Mouse (Mus musculus) liver, embryonic 11.5 days (tissue): ENCODE results near the gene Cnot10. TPM values are rescaled to one million over a fixed set of nuclear protein-coding genes. Genes with fewer than 3 reads are reported as not detected.

Experiments used
- ATAC-seq: fragments of 200-750 bp; cut with Nextera tagmentation; replicated peaks from 2 replicates; pipeline ENCODE4 v1.8.0; 2017; ENCODE audit warnings: moderate number of reproducible peaks, mild to moderate bottlenecking, moderate TSS enrichment, moderate library complexity; ENCODE audit not compliant: low FRiP score
- DNase-seq: peaks from one replicate; pipeline ENCODE4 v3.0.0-alpha.2; 2017; ENCODE audit warnings: low spot score
- H3K27ac ChIP-seq: fragments of 300-500 bp; sonication (generic); 2 replicates; pipeline ENCODE4 v1.5.1; 2014; ENCODE audit warnings: mild to moderate bottlenecking, low read depth, low read length, control low read depth
- H3K27me3 ChIP-seq: fragments of 300-500 bp; sonication (generic); replicated peaks from 2 replicates; pipeline ENCODE4 v1.6.1; 2014; ENCODE audit warnings: low read length, mixed read lengths; ENCODE audit not compliant: control insufficient read depth, insufficient read depth
- H3K36me3 ChIP-seq: fragments of 300-500 bp; sonication (generic); 2 replicates; pipeline ENCODE4 v1.6.1; 2014; ENCODE audit warnings: mild to moderate bottlenecking, low read length, moderate library complexity, mixed read lengths; ENCODE audit not compliant: control insufficient read depth, insufficient read depth
- H3K4me1 ChIP-seq: fragments of 300-500 bp; sonication (generic); replicated peaks from 2 replicates; pipeline ENCODE4 v1.6.1; 2014; ENCODE audit warnings: low read length, mixed read lengths; ENCODE audit not compliant: control insufficient read depth, insufficient read depth
- H3K4me2 ChIP-seq: fragments of 300-500 bp; sonication (generic); 2 replicates; pipeline ENCODE4 v1.6.1; 2014; ENCODE audit warnings: mild to moderate bottlenecking, control low read depth, moderate library complexity
- H3K4me3 ChIP-seq: fragments of 300-500 bp; sonication (generic); 2 replicates; pipeline ENCODE4 v1.5.1; 2014; ENCODE audit warnings: low read depth, low read length, control low read depth
- H3K9ac ChIP-seq: fragments of 300-500 bp; sonication (generic); 2 replicates; pipeline ENCODE4 v1.6.1; 2014; ENCODE audit warnings: low read depth, low read length, control low read depth
- H3K9me3 ChIP-seq: fragments of 300-500 bp; sonication (generic); 2 replicates; pipeline ENCODE4 v1.6.1; 2016; ENCODE audit warnings: low read length, inconsistent platforms, mixed read lengths; ENCODE audit not compliant: control insufficient read depth
- WGBS: fragments of 180-500 bp; shearing (Covaris S2); extraction: QIAGEN DNeasy Blood & Tissue Kit; methylation state at CpG from one replicate; pipeline ENCODE4 v1.1.7; 2014; 5-methylcytosine and 5-hydroxymethylcytosine counted together
- polyA plus RNA-seq: library from polyadenylated mRNA; unstranded; fragments of >200 nt; fragmentation: Nextera tagmentation; extraction: Ambion mirVana; gene quantifications from 2 replicates; pipeline ENCODE4 v1.2.1, GENCODE M21; 2014

Gene Cnot10
- polyA plus RNA-seq, 1 experiment from 2014 or later, result 52.8 TPM

- Histone ChIP-seq H3K4me1 (no peaks in the 10 kb centered on the region), H3K9me3 (no peaks in the 10 kb centered on the region), H3K27ac (no peak overlapping the region), H3K4me2 (no peak overlapping the region), H3K9ac (no peak overlapping the region), H3K27me3 (no peaks in the 10 kb centered on the region), H3K36me3 (peaks cover 41% of the 10 kb centered on the region), H3K4me3 (no peak overlapping the region)
- WGBS, result 84% methylated on average over 9 of the region's 9 CpGs
- DNase-seq (no peak), ATAC-seq (no peak)
Observed at GRCm38 (mm10) chr9:114614176-114614953, 25.6 kb downstream of the Cnot10 start.

- no peaks in the 10 kb centered on the region for H3K9me3 ChIP-seq
- H3K27me3 ChIP-seq, result no peaks in the 10 kb centered on the region
- H3K4me3 ChIP-seq, result no peak overlapping the region
- no peak for DNase-seq
- peaks cover 48% of the 10 kb centered on the region for H3K36me3 ChIP-seq
- no peak overlapping the region for H3K27ac ChIP-seq
- H3K9ac ChIP-seq, result no peak overlapping the region
- no peak overlapping the region for H3K4me2 ChIP-seq
- ATAC-seq, result no peak
- WGBS, result 82% methylated on average over 4 of the region's 4 CpGs
- H3K4me1 ChIP-seq, result no peaks in the 10 kb centered on the region
Observed at GRCm38 (mm10) chr9:114613026-114613425, 27.0 kb downstream of the Cnot10 start.

GRCm38 (mm10) chr9:114612566-114612965 lies 27.4 kb downstream of the Cnot10 start:
- no peak overlapping the region for H3K9ac ChIP-seq
- ATAC-seq (no peak), DNase-seq (no peak)
- no peak overlapping the region for H3K4me3 ChIP-seq
- no peaks in the 10 kb centered on the region for H3K27me3 ChIP-seq
- H3K4me2 ChIP-seq, result no peak overlapping the region
- 84% methylated on average over 4 of the region's 4 CpGs for WGBS
- H3K36me3 ChIP-seq, result peaks cover 48% of the 10 kb centered on the region
- H3K9me3 ChIP-seq, result no peaks in the 10 kb centered on the region
- H3K27ac ChIP-seq, result no peak overlapping the region
- H3K4me1 ChIP-seq, result no peaks in the 10 kb centered on the region

- no peaks in the 10 kb centered on the region for H3K27me3 ChIP-seq
- no peak overlapping the region for H3K4me3 ChIP-seq
- DNase-seq (no peak), ATAC-seq (peak; percentile 66)
- H3K4me2 ChIP-seq, result no peak overlapping the region
- H3K9me3 ChIP-seq, result no peaks in the 10 kb centered on the region
- no peak overlapping the region for H3K27ac ChIP-seq
- H3K36me3 ChIP-seq, result peaks cover 45% of the 10 kb centered on the region
- WGBS, result 87% methylated on average over 3 of the region's 3 CpGs
- no peaks in the 10 kb centered on the region for H3K4me1 ChIP-seq
- H3K9ac ChIP-seq, result no peak overlapping the region
Observed at GRCm38 (mm10) chr9:114610266-114610665, 29.7 kb downstream of the Cnot10 start.

- H3K4me2 ChIP-seq, result no peak overlapping the region
- ATAC-seq (no peak), DNase-seq (no peak)
- H3K4me3 ChIP-seq, result no peak overlapping the region
- H3K9me3 ChIP-seq, result no peaks in the 10 kb centered on the region
- WGBS, result 79% methylated on average over 12 of the region's 12 CpGs
- H3K4me1 ChIP-seq, result no peaks in the 10 kb centered on the region
- H3K27me3 ChIP-seq, result no peaks in the 10 kb centered on the region
- no peak overlapping the region for H3K27ac ChIP-seq
- peaks cover 26% of the 10 kb centered on the region for H3K36me3 ChIP-seq
- no peak overlapping the region for H3K9ac ChIP-seq
Observed at GRCm38 (mm10) chr9:114603876-114604540, 36.0 kb downstream of the Cnot10 start.

GRCm38 (mm10) chr9:114601096-114601495 lies 38.9 kb downstream of the Cnot10 start:
- 82% methylated on average over 1 of the region's 1 CpGs for WGBS
- Histone ChIP-seq H3K27me3 (no peaks in the 10 kb centered on the region), H3K4me3 (no peak overlapping the region), H3K4me1 (no peaks in the 10 kb centered on the region), H3K4me2 (no peak overlapping the region), H3K9ac (no peak overlapping the region), H3K27ac (no peak overlapping the region), H3K36me3 (peaks cover 26% of the 10 kb centered on the region), H3K9me3 (no peaks in the 10 kb centered on the region)
- ATAC-seq (no peak), DNase-seq (no peak)

- H3K9me3 ChIP-seq, result no peaks in the 10 kb centered on the region
- no peak overlapping the region for H3K9ac ChIP-seq
- no peak overlapping the region for H3K4me3 ChIP-seq
- 51% methylated on average over 5 of the region's 5 CpGs for WGBS
- H3K27ac ChIP-seq, result no peak overlapping the region; the same call in 1 of the 2 replicates
- DNase-seq (no peak), ATAC-seq (no peak)
- peaks cover 12% of the 10 kb centered on the region; the same call in 1 of the 2 replicates for H3K36me3 ChIP-seq
- H3K4me1 ChIP-seq, result peaks cover 3% of the 10 kb centered on the region; the same call in 1 of the 2 replicates
- no peak overlapping the region for H3K4me2 ChIP-seq
- no peaks in the 10 kb centered on the region for H3K27me3 ChIP-seq
Observed at GRCm38 (mm10) chr9:114585017-114585345, 55.0 kb downstream of the Cnot10 start.

- Histone ChIP-seq H3K4me1 (peaks cover 3% of the 10 kb centered on the region; the same call in 1 of the 2 replicates), H3K4me2 (peak overlapping the region; percentile 75), H3K4me3 (peak overlapping the region; percentile 40), H3K27ac (peak overlapping the region; percentile 46; the same call in 1 of the 2 replicates), H3K9me3 (no peaks in the 10 kb centered on the region), H3K9ac (peak overlapping the region; percentile 20; the same call in 1 of the 2 replicates), H3K27me3 (no peaks in the 10 kb centered on the region), H3K36me3 (peaks cover 12% of the 10 kb centered on the region; the same call in 1 of the 2 replicates)
- DNase-seq (peak; percentile 54), ATAC-seq (peak; percentile 61)
- 16% methylated on average over 31 of the region's 31 CpGs for WGBS
Observed at GRCm38 (mm10) chr9:114584183-114585016, 55.6 kb downstream of the Cnot10 start.
